Mouse (Mus musculus) intestine, embryonic 14.5 days (tissue): ENCODE measurements around the gene Tsfm. TPM values are rescaled to one million over a fixed set of nuclear protein-coding genes. Genes with fewer than 3 reads are reported as not detected.
A peak's percentile ranks its signal among the peaks of the same experiment; 100 is the strongest.
"Not testable (repeated sequence)": the region's sequence is repeated elsewhere in the genome, so short reads cannot be mapped to it uniquely, and the experiment has no call there.

ENCODE experiments used
- ATAC-seq: fragments of 200-750 bp; cut with Nextera tagmentation; replicated peaks from 2 replicates; pipeline ENCODE4 v1.8.0; 2017; ENCODE audit warnings: low read depth, moderate number of reproducible peaks, moderate TSS enrichment, moderate library complexity; ENCODE audit not compliant: low FRiP score, low TSS enrichment
- DNase-seq: peaks from one replicate; pipeline ENCODE4 v3.0.0-alpha.2; 2018; ENCODE audit warnings: low spot score
- H3K27ac ChIP-seq: fragments of 300-500 bp; sonication (generic); 2 replicates; pipeline ENCODE4 v1.5.1; 2014; ENCODE audit warnings: low read depth, mild to moderate bottlenecking, control low read depth
- H3K27me3 ChIP-seq: fragments of 300-500 bp; sonication (generic); replicated peaks from 2 replicates; pipeline ENCODE4 v1.6.1; 2014; ENCODE audit warnings: low read length, control low read depth; ENCODE audit not compliant: control insufficient read depth, insufficient read depth
- H3K36me3 ChIP-seq: fragments of 300-500 bp; sonication (generic); 2 replicates; pipeline ENCODE4 v1.6.1; 2014; ENCODE audit warnings: low read length, control low read depth; ENCODE audit not compliant: control insufficient read depth, insufficient read depth
- H3K4me1 ChIP-seq: fragments of 300-500 bp; sonication (generic); replicated peaks from 2 replicates; pipeline ENCODE4 v1.6.1; 2014; ENCODE audit warnings: low read length, control low read depth, mixed read lengths; ENCODE audit not compliant: control insufficient read depth, insufficient read depth
- H3K4me2 ChIP-seq: fragments of 300-500 bp; sonication (generic); 2 replicates; pipeline ENCODE4 v1.6.1; 2014; ENCODE audit warnings: low read length
- H3K4me3 ChIP-seq: fragments of 300-500 bp; sonication (generic); 2 replicates; pipeline ENCODE4 v1.5.1; 2014; ENCODE audit warnings: low read depth, low read length, control low read depth, mixed read lengths
- H3K9ac ChIP-seq: fragments of 300-500 bp; sonication (generic); 2 replicates; pipeline ENCODE4 v1.6.1; 2014; ENCODE audit warnings: mild to moderate bottlenecking, low read length
- H3K9me3 ChIP-seq: fragments of 300-500 bp; sonication (generic); 2 replicates; pipeline ENCODE4 v1.6.1; 2016; ENCODE audit warnings: low read length, control low read depth; ENCODE audit not compliant: control insufficient read depth
- WGBS: fragments of 180-500 bp; shearing (Covaris S2); extraction: QIAGEN DNeasy Blood & Tissue Kit; methylation state at CpG from one replicate; pipeline ENCODE4 v1.1.7; 2014; 5-methylcytosine and 5-hydroxymethylcytosine counted together
- polyA plus RNA-seq: library from polyadenylated mRNA; unstranded; fragments of >200 nt; fragmentation: Nextera tagmentation; extraction: Ambion mirVana; gene quantifications from 2 replicates; pipeline ENCODE4 v1.2.1, GENCODE M21; 2014

Tsfm gene
- polyA plus RNA-seq, 1 experiment from 2014 or later = 86.3 TPM

DNA sequence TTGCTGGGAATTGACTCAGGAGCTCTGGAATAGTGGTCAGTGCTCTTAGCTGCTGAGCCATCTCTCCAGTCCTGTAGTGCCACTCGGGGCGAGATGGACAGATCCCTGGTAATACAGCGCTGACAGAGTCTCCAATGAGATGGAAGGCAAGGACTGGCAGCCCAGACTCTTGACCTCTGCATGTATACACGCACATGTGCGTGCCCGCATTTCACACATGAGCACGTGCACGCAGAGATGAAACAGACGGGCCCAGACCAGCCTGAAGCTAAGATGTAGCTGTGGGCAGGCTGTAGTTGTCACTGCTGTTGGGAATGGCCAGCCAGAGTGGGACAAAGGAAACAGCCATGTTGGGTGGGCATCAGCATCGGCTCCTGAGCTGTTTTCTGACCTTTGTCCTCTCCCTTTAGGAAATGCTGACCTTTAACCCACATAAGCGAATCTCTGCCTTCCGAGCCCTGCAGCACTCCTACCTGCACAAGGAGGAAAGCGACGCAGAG, 35.9 kb upstream of the Tsfm start:
- Histone ChIP-seq H3K9me3 (no peaks in the 10 kb centered on the region), H3K9ac (no peak overlapping the region), H3K27ac (no peak overlapping the region), H3K4me3 (no peak overlapping the region), H3K4me2 (no peak overlapping the region), H3K27me3 (no peaks in the 10 kb centered on the region), H3K36me3 (peaks cover 45% of the 10 kb centered on the region), H3K4me1 (peaks cover 30% of the 10 kb centered on the region)
- DNase-seq = no peak
- WGBS = 89% methylated on average over 14 of the region's 14 CpGs
- no peak for ATAC-seq

DNA sequence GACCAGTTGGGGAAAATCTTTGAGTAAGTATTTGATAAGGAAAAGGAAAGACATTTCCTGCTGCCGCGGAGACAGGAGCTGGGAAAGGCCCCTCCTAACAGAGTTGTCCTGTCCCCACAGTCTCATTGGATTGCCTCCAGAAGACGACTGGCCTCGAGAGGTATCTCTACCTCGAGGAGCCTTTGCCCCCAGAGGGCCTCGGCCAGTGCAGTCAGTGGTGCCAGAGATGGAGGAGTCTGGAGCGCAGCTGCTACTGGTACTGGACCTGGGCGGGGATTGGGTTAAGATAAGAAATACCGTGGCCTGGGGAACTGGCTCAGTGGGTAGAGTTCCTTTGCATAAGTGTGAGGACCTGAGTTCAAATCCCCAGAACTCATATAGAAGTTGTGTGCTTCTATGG, 35.3 kb upstream of the Tsfm start:
- Histone ChIP-seq H3K9ac (no peak overlapping the region), H3K36me3 (peaks cover 45% of the 10 kb centered on the region), H3K9me3 (no peaks in the 10 kb centered on the region), H3K4me2 (no peak overlapping the region), H3K27me3 (no peaks in the 10 kb centered on the region), H3K27ac (no peak overlapping the region), H3K4me1 (peaks cover 25% of the 10 kb centered on the region), H3K4me3 (no peak overlapping the region)
- DNase-seq (no peak), ATAC-seq (no peak)
- 72% methylated on average over 9 of the region's 9 CpGs for WGBS

DNA sequence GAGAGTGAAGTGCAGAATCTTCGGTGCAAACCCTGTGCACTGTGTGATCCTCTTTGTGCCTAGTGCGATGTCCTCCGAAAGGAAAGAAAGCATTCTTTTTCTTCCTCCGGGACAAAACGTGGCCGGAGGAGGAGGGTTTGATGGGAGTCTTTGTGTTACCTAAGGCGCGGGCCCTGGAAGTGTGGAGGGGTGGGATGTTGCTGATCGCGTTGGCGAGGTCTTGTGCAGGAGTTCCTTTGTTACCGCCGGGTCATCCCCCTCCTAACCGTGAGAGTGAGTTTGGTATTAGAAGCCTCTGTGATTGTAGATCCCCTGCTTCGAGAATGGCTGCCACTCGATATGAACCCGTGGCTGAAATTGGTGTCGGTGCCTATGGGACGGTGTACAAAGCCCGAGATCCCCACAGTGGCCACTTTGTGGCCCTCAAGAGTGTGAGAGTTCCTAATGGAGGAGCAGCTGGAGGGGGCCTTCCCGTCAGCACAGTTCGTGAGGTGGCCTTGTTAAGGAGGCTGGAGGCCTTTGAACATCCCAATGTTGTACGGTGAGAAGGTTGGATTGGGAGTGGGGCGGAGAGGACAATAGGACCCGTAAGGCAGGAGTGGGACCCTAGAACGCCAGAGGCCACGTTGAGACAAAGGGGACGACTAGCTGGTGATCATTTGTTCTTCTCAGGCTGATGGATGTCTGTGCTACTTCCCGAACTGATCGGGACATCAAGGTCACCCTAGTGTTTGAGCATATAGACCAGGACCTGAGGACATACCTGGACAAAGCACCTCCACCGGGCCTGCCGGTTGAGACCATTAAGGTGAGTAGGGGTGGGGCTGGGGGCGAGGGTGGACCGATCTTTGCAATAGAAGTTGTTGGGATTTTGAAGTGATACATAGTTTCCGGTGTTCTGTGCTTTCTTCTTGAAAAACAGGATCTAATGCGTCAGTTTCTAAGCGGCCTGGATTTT, 33.6 kb upstream of the Tsfm start:
- 11% methylated on average over 37 of the region's 37 CpGs for WGBS
- peak overlapping the region; percentile 89 for H3K27ac ChIP-seq
- peak overlapping the region; percentile 97 for H3K9ac ChIP-seq
- peaks cover 22% of the 10 kb centered on the region for H3K4me1 ChIP-seq
- H3K9me3 ChIP-seq = no peaks in the 10 kb centered on the region
- peak overlapping the region; percentile 85 for H3K4me2 ChIP-seq
- H3K4me3 ChIP-seq = peak overlapping the region; percentile 93
- ATAC-seq (no peak; the same call in 1 of the 2 replicates), DNase-seq (peak; percentile 77)
- peaks cover 45% of the 10 kb centered on the region for H3K36me3 ChIP-seq
- H3K27me3 ChIP-seq = 0 out of 2 replicates have a peak, but pooled peaks cover 3% of the 10 kb centered on the region

DNA sequence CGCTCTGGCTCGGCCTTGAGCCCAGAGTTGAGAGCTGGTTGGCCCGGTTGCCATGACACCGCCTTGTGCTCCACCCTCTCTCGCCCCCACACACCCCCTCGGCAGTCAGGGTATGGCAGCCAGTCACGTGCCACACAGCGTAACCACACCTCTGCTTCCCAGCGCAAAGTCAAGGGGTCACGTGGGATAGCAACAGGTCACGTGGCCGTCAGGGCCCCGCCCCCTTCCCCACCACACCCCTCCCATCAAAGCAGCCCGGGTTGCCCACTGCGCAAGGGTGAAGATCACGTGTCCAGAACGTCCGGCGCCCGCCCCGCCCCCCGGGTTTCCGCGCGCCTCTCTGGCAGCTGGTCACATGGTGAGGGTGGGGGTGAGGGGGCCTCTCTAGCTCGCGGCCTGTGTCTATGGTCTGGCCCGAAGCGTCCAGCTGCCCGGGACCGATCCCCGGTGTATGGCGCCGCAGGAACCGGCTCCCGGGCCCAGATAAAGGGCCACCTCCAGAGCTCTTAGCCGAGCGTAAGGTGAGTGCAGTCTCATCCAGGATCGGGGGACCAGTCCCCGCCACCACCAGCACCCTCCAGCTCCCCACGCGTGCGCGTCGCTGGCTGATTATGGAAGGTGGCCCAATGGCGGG, 32.7 kb upstream of the Tsfm start, which contains the start of gene Cdk4:
Gene Cdk4 (plus strand): TSS at position 296 of the 634 bp plus-strand sequence.
- DNase-seq (peak; percentile 98), ATAC-seq (peak; percentile 91)
- Histone ChIP-seq H3K27ac (peak within 1 kb of the TSS; percentile 89), H3K9me3 (no peaks in the 10 kb centered on the region), H3K4me2 (peak within 1 kb of the TSS; percentile 85), H3K36me3 (peaks cover 39% of the 10 kb centered on the region), H3K9ac (peak within 1 kb of the TSS; percentile 97), H3K4me3 (peak within 1 kb of the TSS; percentile 93), H3K27me3 (0 out of 2 replicates have a peak, but pooled peaks cover 3% of the 10 kb centered on the region), H3K4me1 (peaks cover 22% of the 10 kb centered on the region)
- under 1% methylated on average over 46 of the region's 46 CpGs for WGBS

DNA sequence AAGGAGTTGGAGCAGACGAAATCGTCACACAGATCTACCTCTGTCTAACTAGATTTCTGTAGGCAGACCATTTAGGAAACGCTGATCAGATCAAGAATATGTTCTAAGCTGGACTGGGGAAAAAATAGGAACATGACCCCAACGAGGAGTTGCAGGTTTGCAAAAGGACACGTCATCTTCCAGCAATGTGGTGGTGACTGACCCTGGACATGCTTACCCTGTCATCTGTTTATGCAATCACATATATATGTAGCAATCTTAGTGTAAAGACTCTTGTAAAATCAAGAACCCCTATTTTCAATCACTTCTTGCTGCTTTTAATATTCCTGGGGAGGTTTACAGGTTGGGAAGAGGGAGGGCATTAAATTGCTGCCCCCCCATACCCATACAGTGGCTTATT, 31.9 kb upstream of the Tsfm start:
- Histone ChIP-seq H3K27me3 (0 out of 2 replicates have a peak, but pooled peaks cover 3% of the 10 kb centered on the region), H3K9me3 (no peaks in the 10 kb centered on the region), H3K27ac (no peak overlapping the region), H3K4me1 (peaks cover 26% of the 10 kb centered on the region), H3K9ac (no peak overlapping the region), H3K36me3 (peaks cover 31% of the 10 kb centered on the region), H3K4me2 (0 out of 2 replicates have a peak overlapping the region, but pooled peaks have one; percentile 47), H3K4me3 (no peak overlapping the region)
- ATAC-seq (no peak), DNase-seq (no peak)
- whole genome bisulfite sequencing = 72% methylated on average over 5 of the region's 5 CpGs

DNA sequence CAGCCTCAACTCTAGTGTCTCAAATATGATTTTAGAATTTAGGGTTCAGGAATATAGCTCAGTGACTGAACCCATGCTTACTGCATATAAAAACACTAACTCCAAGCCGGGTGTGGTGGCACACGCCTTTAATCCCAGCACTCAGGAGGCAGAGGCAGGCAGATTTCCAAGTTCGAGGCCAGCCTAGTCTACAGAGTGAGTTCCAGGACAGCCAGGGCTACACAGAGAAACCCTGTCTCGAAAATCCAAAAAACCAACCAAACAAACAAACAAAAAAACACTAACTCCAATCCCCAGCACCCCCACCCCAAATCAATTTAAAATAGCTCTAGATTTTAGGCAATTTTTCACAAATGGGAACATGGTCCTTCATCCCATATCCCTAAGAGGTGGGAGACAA, 31.5 kb upstream of the Tsfm start:
- 85% methylated on average over 4 of the region's 4 CpGs for WGBS
- H3K27ac ChIP-seq, DNase-seq, H3K9ac ChIP-seq, ATAC-seq, H3K4me3 ChIP-seq, H3K9me3 ChIP-seq, H3K27me3 ChIP-seq, H3K4me2 ChIP-seq: not testable (repeated sequence)
- Histone ChIP-seq H3K4me1 (peaks cover 26% of the 10 kb centered on the region), H3K36me3 (peaks cover 27% of the 10 kb centered on the region)

DNA sequence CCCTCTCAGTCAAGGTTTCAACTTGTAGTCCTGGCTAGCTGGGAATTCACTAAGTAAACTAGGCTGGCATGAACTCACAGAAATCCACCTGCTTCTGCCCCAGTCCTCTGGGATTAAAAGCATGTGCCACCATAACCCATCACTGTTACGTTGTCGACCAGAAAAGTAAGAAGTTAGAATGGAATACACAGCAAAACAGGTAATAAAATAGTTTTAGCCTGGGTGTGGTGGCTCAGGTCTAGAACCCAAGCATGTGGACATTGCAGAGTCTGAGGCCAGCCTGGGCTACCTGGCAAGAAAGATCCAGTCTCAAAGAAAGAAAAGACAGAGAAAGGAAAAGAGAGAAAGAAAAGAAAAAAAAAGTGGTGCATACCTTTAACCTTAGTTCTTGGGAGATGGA, 30.9 kb upstream of the Tsfm start:
- no peak for ATAC-seq
- DNase-seq = no peak
- Histone ChIP-seq H3K27me3 (0 out of 2 replicates have a peak, but pooled peaks cover 3% of the 10 kb centered on the region), H3K4me1 (peaks cover 26% of the 10 kb centered on the region), H3K9ac (no peak overlapping the region), H3K9me3 (no peaks in the 10 kb centered on the region), H3K4me2 (no peak overlapping the region), H3K4me3 (no peak overlapping the region), H3K36me3 (peaks cover 22% of the 10 kb centered on the region), H3K27ac (no peak overlapping the region)
- WGBS = 71% methylated on average over 2 of the region's 2 CpGs

DNA sequence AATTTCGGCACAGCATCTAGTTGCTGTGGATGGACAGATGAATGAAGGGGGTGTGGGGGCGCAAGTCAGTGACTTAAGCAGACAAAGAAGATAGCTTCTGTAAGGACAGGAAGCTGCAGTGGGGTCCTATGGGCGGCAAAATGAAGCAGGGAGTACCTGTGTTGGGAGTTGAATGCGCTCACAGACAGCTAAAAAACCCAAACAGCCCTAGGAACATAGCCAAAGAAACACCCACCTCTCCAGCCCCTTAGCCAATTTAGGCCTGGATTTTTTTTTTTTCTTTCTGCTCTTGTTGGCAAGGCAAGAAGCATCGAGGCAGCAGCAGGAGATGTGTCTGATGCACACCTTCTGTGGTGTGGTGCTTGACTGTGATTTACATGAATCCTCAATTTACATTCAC, 30.4 kb upstream of the Tsfm start:
- Histone ChIP-seq H3K27ac (no peak overlapping the region), H3K9me3 (no peaks in the 10 kb centered on the region), H3K4me2 (no peak overlapping the region), H3K27me3 (0 out of 2 replicates have a peak, but pooled peaks cover 3% of the 10 kb centered on the region), H3K4me1 (peaks cover 26% of the 10 kb centered on the region), H3K36me3 (peaks cover 22% of the 10 kb centered on the region), H3K4me3 (no peak overlapping the region), H3K9ac (no peak overlapping the region)
- 49% methylated on average over 5 of the region's 5 CpGs for WGBS
- no peak for ATAC-seq
- no peak for DNase-seq
